Mouse (Mus musculus) stomach, postnatal 0 days (tissue): Measurements from ENCODE around the gene Psmc3.

Source experiments
- CTCF ChIP-seq: IDR thresholded peaks from 2 replicates; pipeline ENCODE4 v1.5.1; 2016; ENCODE audit warnings: antibody characterized with exemption, low read depth, mild to moderate bottlenecking, moderate library complexity
- EP300 ChIP-seq: optimal IDR thresholded peaks from 2 replicates; pipeline ENCODE3; 2016; ENCODE audit warnings: antibody characterized with exemption

DNA sequence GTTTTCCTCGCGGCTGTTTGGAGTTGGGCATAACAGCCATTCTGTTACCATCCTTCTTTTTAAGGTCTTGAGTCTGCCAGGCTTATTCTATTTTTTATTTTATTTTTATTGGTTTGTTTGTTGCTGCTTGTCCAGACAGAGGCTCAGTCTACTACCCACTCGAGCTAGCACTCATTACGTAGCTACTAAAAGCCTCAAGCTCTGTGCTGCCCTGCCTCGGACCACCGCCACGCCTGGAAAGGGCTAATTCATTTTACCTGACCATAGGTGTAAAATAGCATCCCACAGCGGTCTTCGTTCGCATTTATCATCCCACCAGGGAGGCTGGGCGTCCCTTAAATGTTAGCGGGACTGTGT is 24.1 kb downstream of the Psmc3 start:
- no peak for TF ChIP-seq CTCF
- TF ChIP-seq EP300: no peak
